Mouse (Mus musculus) adrenal gland, adult (tissue): ENCODE data around the gene Mras.

Experiments used
- DNase-seq, 2 experiments: peaks; one replicate each; pipeline ENCODE4 v3.0.0; 2022 to 2023; ENCODE audit warnings: low spot score in 1 of 2; ENCODE audit not compliant: inconsistent age in 2 of 2

The Mras gene

GRCm38 (mm10) chr9:99441647-99442433 lies 4.7 kb upstream of the Mras start:
- no peak for DNase-seq

GRCm38 (mm10) chr9:99440941-99441340 lies 3.8 kb upstream of the Mras start:
- no peak for DNase-seq

- DNase-seq, result no peak
Measured at GRCm38 (mm10) chr9:99439064-99439463, 1.9 kb upstream of the Mras start.

- DNase-seq, result no peak
Measured at GRCm38 (mm10) chr9:99437781-99438565, 792 bp upstream of the Mras start.

- DNase-seq, result peak; percentile 91 to 97
Measured at GRCm38 (mm10) chr9:99436182-99437030, 775 bp downstream of the Mras start.

GRCm38 (mm10) chr9:99435619-99436181 lies 1.5 kb downstream of the Mras start:
- peak; percentile 74 to 90 for DNase-seq

GRCm38 (mm10) chr9:99434892-99435618 lies 2.1 kb downstream of the Mras start:
- DNase-seq, result peak; percentile 82 to 90

GRCm38 (mm10) chr9:99432478-99432877 lies 4.7 kb downstream of the Mras start:
- DNase-seq, result peak in 1 of 2 experiments; percentile 49

- DNase-seq, result no peak
Measured at GRCm38 (mm10) chr9:99431963-99432362, 5.2 kb downstream of the Mras start.

GRCm38 (mm10) chr9:99431346-99431745 lies 5.8 kb downstream of the Mras start:
- DNase-seq, result peak in 1 of 2 experiments; percentile 44

- DNase-seq, result peak in 1 of 2 experiments; percentile 73
Measured at GRCm38 (mm10) chr9:99430806-99431205, 6.4 kb downstream of the Mras start.

GRCm38 (mm10) chr9:99429845-99430244 lies 7.3 kb downstream of the Mras start:
- DNase-seq, result no peak

GRCm38 (mm10) chr9:99428601-99429331 lies 8.4 kb downstream of the Mras start:
- DNase-seq, result no peak

- DNase-seq, result peak in 1 of 2 experiments; percentile 48
Measured at GRCm38 (mm10) chr9:99425262-99425661, 11.9 kb downstream of the Mras start.

- DNase-seq, result no peak
Measured at GRCm38 (mm10) chr9:99424574-99424863, 12.7 kb downstream of the Mras start.

- DNase-seq, result peak in 1 of 2 experiments; percentile 34
Measured at GRCm38 (mm10) chr9:99423692-99424573, 13.2 kb downstream of the Mras start.

GRCm38 (mm10) chr9:99421914-99422313 lies 15.3 kb downstream of the Mras start:
- DNase-seq, result peak in 1 of 2 experiments; percentile 25

GRCm38 (mm10) chr9:99419951-99420701 lies 17.1 kb downstream of the Mras start:
- DNase-seq, result peak in 1 of 2 experiments; percentile 60
